Mouse (Mus musculus): ENCODE results near the gene Ric3. TPM values are rescaled to one million over a fixed set of nuclear protein-coding genes. Genes with fewer than 3 reads are reported as not detected.

Gene Ric3
- polyA plus RNA-seq, 1 experiment from 2014 or later = 39.1 TPM

DNA sequence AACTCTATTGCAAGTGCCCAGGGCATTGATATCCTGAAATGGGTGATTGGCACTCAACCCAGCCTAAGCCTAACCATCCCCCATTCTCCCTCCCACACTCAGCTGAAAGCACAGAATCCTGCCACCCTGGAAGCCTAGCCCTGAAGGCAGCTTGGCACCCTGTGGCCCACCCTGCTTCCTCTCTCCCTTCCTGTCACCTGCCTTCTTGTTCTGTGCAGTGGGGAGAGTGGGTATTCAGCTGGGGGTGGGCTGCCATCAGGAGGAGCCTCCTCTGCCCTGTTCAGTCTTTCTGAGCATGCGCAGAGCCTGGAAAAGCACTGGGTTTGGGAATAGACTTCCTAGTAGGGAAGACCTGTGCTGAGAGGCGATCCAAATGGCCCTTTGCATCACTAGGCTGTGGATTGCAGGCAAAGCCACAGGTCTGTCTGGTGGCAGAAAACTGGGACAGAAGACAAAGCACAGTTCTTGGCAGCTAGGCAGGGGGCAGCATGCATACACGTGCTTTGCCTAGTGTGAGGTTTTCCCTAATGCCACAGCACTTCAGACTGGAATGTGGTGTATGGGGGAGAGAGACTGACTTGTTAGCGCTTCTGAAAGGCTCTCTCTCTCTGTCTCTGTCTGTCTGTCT is 70.0 kb downstream of the Ric3 start:
- H3K4me1 ChIP-seq = peaks cover 53% of the 10 kb centered on the region
- WGBS = 31% methylated on average over 4 of the region's 4 CpGs
- no peak for ATAC-seq (replicated peaks)

GRCm38 (mm10) chr7:109012575-109012974 is 70.6 kb downstream of the Ric3 start:
- ATAC-seq (replicated peaks) = peak; percentile 1; the same call in 1 of the 2 replicates
- H3K9ac ChIP-seq = peak overlapping the region; percentile 12; the same call in 1 of the 2 replicates
- peak overlapping the region; percentile 93 for H3K27ac ChIP-seq
- no peaks in the 10 kb centered on the region for H3K36me3 ChIP-seq (replicated peaks)
- H3K4me2 ChIP-seq = peak overlapping the region; percentile 81
- H3K4me3 ChIP-seq = peak overlapping the region; percentile 67
- peaks cover 7% of the 10 kb centered on the region; the same call in 1 of the 2 replicates for H3K27me3 ChIP-seq (replicated peaks)
- peaks cover 53% of the 10 kb centered on the region for H3K4me1 ChIP-seq
- WGBS = 50% methylated on average over 1 of the region's 1 CpGs
- H3K9me3 ChIP-seq = no peaks in the 10 kb centered on the region

More for the DNA sequence above, 70.0 kb downstream of the Ric3 start:
- H3K9me3 ChIP-seq = no peaks in the 10 kb centered on the region
- peaks cover 7% of the 10 kb centered on the region; the same call in 1 of the 2 replicates for H3K27me3 ChIP-seq (replicated peaks)
- peak overlapping the region; percentile 18 for H3K4me3 ChIP-seq
- peak overlapping the region; percentile 93 for H3K27ac ChIP-seq
- H3K36me3 ChIP-seq (replicated peaks) = no peaks in the 10 kb centered on the region
- H3K9ac ChIP-seq = peak overlapping the region; percentile 12; the same call in 1 of the 2 replicates
- H3K4me2 ChIP-seq = peak overlapping the region; percentile 81

- ATAC-seq (replicated peaks) = peak; percentile 93
- Histone ChIP-seq H3K4me1 (peaks cover 51% of the 10 kb centered on the region), H3K9me3 (no peaks in the 10 kb centered on the region), H3K27ac (peak overlapping the region; percentile 93), H3K4me2 (peak overlapping the region; percentile 81), H3K27me3 (replicated peaks) (peaks cover 7% of the 10 kb centered on the region; the same call in 1 of the 2 replicates), H3K36me3 (replicated peaks) (no peaks in the 10 kb centered on the region), H3K4me3 (peak overlapping the region; percentile 67), H3K9ac (peak overlapping the region; percentile 86)
- 25% methylated on average over 8 of the region's 8 CpGs for WGBS
Measured at GRCm38 (mm10) chr7:109011596-109012180, 71.4 kb downstream of the Ric3 start.

- peak overlapping the region; percentile 81 for H3K4me2 ChIP-seq
- peak; percentile 71 for ATAC-seq (replicated peaks)
- peaks cover 7% of the 10 kb centered on the region; the same call in 1 of the 2 replicates for H3K27me3 ChIP-seq (replicated peaks)
- peaks cover 44% of the 10 kb centered on the region for H3K4me1 ChIP-seq
- peak overlapping the region; percentile 86 for H3K9ac ChIP-seq
- peak overlapping the region; percentile 67 for H3K4me3 ChIP-seq
- peak overlapping the region; percentile 93 for H3K27ac ChIP-seq
- H3K36me3 ChIP-seq (replicated peaks) = no peaks in the 10 kb centered on the region
- no peaks in the 10 kb centered on the region for H3K9me3 ChIP-seq
- under 1% methylated on average over 80 of the region's 82 CpGs for WGBS
Measured at GRCm38 (mm10) chr7:109010720-109011595, 72.2 kb downstream of the Ric3 start.

DNA sequence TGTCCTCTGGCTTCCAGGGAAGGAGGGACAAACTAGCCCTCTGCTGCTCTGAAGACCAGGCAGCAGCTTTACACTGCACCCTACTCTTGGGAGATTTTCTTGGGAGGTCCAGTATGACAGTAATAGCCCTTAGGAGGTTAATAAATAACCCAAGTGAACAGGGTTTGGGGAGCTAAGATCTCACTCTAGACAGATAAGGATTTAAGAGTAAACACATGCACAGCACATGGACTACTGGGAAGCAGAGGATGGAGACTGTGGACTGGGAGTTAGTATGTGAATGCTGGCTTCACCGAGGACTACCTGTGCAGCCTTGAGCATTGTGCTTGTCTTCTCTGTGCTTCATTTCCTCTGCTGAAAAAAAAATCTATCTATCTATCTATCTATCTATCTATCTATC is 73.9 kb downstream of the Ric3 start:
- Histone ChIP-seq H3K4me2 (no peak overlapping the region), H3K27me3 (replicated peaks) (peaks cover 7% of the 10 kb centered on the region; the same call in 1 of the 2 replicates), H3K36me3 (replicated peaks) (no peaks in the 10 kb centered on the region), H3K9me3 (no peaks in the 10 kb centered on the region), H3K9ac (no peak overlapping the region), H3K4me1 (peaks cover 39% of the 10 kb centered on the region), H3K27ac (no peak overlapping the region), H3K4me3 (no peak overlapping the region)
- WGBS = 96% methylated on average over 1 of the region's 1 CpGs
- ATAC-seq (replicated peaks) = no peak

- no peaks in the 10 kb centered on the region for H3K4me1 ChIP-seq
- WGBS = 14% methylated on average over 3 of the region's 3 CpGs
- no peaks in the 10 kb centered on the region for H3K36me3 ChIP-seq (replicated peaks)
- H3K27ac ChIP-seq = no peak overlapping the region
- no peaks in the 10 kb centered on the region for H3K9me3 ChIP-seq
- no peak for ATAC-seq (replicated peaks)
- H3K4me2 ChIP-seq = no peak overlapping the region
- no peaks in the 10 kb centered on the region for H3K27me3 ChIP-seq (replicated peaks)
- H3K4me3 ChIP-seq = no peak overlapping the region
- H3K9ac ChIP-seq = no peak overlapping the region
Measured at GRCm38 (mm10) chr7:109003653-109004052, 79.5 kb downstream of the Ric3 start.

DNA sequence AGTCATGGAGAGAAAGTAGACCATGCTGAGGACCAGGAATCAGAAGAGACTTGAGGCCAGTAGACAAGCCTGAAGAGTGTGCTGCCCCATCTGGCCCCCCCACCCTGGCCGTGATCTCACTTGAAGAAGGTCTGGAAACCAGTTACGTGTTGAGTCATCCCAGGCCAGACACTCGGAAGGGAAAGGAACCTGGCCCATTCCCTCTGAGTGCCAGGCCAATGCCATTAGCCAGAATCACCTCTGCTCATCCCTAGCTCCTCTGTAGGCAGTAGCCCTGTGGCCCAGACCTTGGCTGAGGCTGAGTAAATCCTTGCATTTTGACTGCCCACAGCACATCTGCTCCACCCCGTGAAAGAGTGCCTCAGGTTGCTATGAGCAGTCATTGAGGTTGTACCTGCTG is 81.2 kb downstream of the Ric3 start:
- WGBS = 77% methylated on average over 4 of the region's 4 CpGs
- Histone ChIP-seq H3K36me3 (replicated peaks) (no peaks in the 10 kb centered on the region), H3K4me2 (no peak overlapping the region), H3K27me3 (replicated peaks) (no peaks in the 10 kb centered on the region), H3K4me1 (no peaks in the 10 kb centered on the region), H3K9me3 (no peaks in the 10 kb centered on the region), H3K9ac (no peak overlapping the region), H3K4me3 (no peak overlapping the region), H3K27ac (no peak overlapping the region)
- ATAC-seq (replicated peaks) = no peak

- Histone ChIP-seq H3K4me3 (no peak overlapping the region), H3K9me3 (no peaks in the 10 kb centered on the region), H3K9ac (no peak overlapping the region), H3K27ac (no peak overlapping the region), H3K4me2 (no peak overlapping the region), H3K27me3 (replicated peaks) (no peaks in the 10 kb centered on the region), H3K36me3 (replicated peaks) (no peaks in the 10 kb centered on the region), H3K4me1 (no peaks in the 10 kb centered on the region)
- 0 out of 2 replicates have a peak, but pooled peaks have one; percentile 44 for ATAC-seq (replicated peaks)
- WGBS = 38% methylated on average over 4 of the region's 4 CpGs
Measured at GRCm38 (mm10) chr7:109000315-109000954, 82.7 kb downstream of the Ric3 start.

- H3K27me3 ChIP-seq (replicated peaks) = no peaks in the 10 kb centered on the region
- H3K36me3 ChIP-seq (replicated peaks) = no peaks in the 10 kb centered on the region
- ATAC-seq (replicated peaks) = no peak
- no peak overlapping the region for H3K4me2 ChIP-seq
- no peaks in the 10 kb centered on the region for H3K4me1 ChIP-seq
- H3K9me3 ChIP-seq = no peaks in the 10 kb centered on the region
- H3K9ac ChIP-seq = no peak overlapping the region
- no peak overlapping the region for H3K27ac ChIP-seq
- 68% methylated on average over 6 of the region's 6 CpGs for WGBS
- no peak overlapping the region for H3K4me3 ChIP-seq
Measured at GRCm38 (mm10) chr7:108996156-108996555, 87.0 kb downstream of the Ric3 start.

GRCm38 (mm10) chr7:108993881-108994291 is 89.2 kb downstream of the Ric3 start:
- H3K4me1 ChIP-seq = no peaks in the 10 kb centered on the region
- no peak overlapping the region for H3K9ac ChIP-seq
- WGBS = 81% methylated on average over 3 of the region's 3 CpGs
- H3K27me3 ChIP-seq (replicated peaks) = no peaks in the 10 kb centered on the region
- H3K4me3 ChIP-seq = no peak overlapping the region
- no peak overlapping the region for H3K4me2 ChIP-seq
- H3K27ac ChIP-seq = no peak overlapping the region
- H3K36me3 ChIP-seq (replicated peaks) = no peaks in the 10 kb centered on the region
- no peak for ATAC-seq (replicated peaks)
- no peaks in the 10 kb centered on the region for H3K9me3 ChIP-seq

DNA sequence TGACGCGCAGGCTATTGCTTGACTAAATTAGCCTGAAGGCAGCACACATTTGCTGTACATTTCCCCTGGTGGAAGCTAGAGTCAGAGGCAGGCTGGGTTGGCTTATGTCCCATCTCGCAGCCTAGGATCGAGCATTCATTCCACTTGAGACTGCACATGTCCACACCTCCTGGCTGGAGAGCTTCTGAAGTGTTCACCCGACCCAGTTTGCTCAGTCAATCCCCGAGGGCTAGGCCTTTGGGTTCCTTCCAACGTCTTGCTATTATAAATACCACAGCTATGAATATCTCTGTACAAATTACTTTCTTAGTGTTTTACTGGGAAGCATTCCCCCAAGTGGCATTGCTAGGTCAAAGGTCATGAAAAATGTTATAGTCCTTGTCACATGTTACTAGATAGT is 89.9 kb downstream of the Ric3 start:
- H3K4me3 ChIP-seq = no peak overlapping the region
- H3K4me1 ChIP-seq = no peaks in the 10 kb centered on the region
- H3K27ac ChIP-seq = no peak overlapping the region
- H3K27me3 ChIP-seq (replicated peaks) = no peaks in the 10 kb centered on the region
- 0 out of 2 replicates have a peak, but pooled peaks have one; percentile 24 for ATAC-seq (replicated peaks)
- 79% methylated on average over 7 of the region's 7 CpGs for WGBS
- no peaks in the 10 kb centered on the region for H3K9me3 ChIP-seq
- H3K36me3 ChIP-seq (replicated peaks) = no peaks in the 10 kb centered on the region
- no peak overlapping the region for H3K4me2 ChIP-seq
- H3K9ac ChIP-seq = no peak overlapping the region

DNA sequence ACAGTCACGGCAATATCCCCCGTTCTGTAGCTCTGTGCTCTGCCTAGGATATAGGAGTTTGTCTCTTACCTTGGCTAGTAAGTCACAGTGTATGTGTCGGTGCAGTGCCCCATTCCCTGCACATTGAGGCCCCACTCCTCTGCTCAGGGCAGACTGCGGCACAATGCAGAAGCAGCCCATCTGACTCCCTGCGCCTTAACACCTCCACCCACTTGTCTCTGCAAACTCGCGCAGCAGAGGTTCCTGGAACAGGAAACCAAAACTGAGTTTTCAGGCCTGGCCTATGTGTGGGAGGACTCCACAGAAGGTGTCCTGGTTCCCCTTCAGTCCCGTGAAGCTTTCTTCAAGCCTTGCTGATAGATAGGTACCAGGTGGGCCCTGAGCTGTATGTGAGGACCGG is 91.9 kb downstream of the Ric3 start:
- no peak for ATAC-seq (replicated peaks)
- Histone ChIP-seq H3K27me3 (replicated peaks) (no peaks in the 10 kb centered on the region), H3K9me3 (no peaks in the 10 kb centered on the region), H3K36me3 (replicated peaks) (no peaks in the 10 kb centered on the region), H3K4me2 (no peak overlapping the region), H3K27ac (no peak overlapping the region), H3K9ac (no peak overlapping the region), H3K4me1 (no peaks in the 10 kb centered on the region), H3K4me3 (no peak overlapping the region)
- WGBS = 92% methylated on average over 9 of the region's 9 CpGs
